Mouse (Mus musculus): Measurements from ENCODE around the gene Psmd5. TPM values are rescaled to one million over a fixed set of nuclear protein-coding genes. Genes with fewer than 3 reads are reported as not detected.
"Not testable (repeated sequence)": the region's sequence is repeated elsewhere in the genome, so short reads cannot be mapped to it uniquely, and the experiment has no call there.

Gene Psmd5
- polyA plus RNA-seq, 1 experiment from 2014 or later: 59.0 TPM

GRCm38 (mm10) chr2:34802565-34803245 is 72.1 kb downstream of the Psmd5 start:
- H3K9me3 ChIP-seq; H3K27me3 ChIP-seq (replicated peaks): not testable (repeated sequence)
- ATAC-seq (ENCODE audit: extremely low read depth, insufficient number of reproducible peaks, low FRiP score, low TSS enrichment): peak; percentile 37; the same call in 1 of the 2 replicates
- Histone ChIP-seq H3K4me2 (peak overlapping the region; percentile 85), H3K9ac (peak overlapping the region; percentile 90), H3K27ac (replicated peaks) (peak overlapping the region; percentile 94), H3K4me1 (peaks cover 41% of the 10 kb centered on the region), H3K4me3 (peak overlapping the region; percentile 76), H3K36me3 (peaks cover 32% of the 10 kb centered on the region)
- WGBS: 0% methylated on average over 32 of the region's 32 CpGs

- H3K4me2 ChIP-seq: peak overlapping the region; percentile 85
- peak overlapping the region; percentile 94 for H3K27ac ChIP-seq (replicated peaks)
- H3K4me1 ChIP-seq: peaks cover 40% of the 10 kb centered on the region
- no peaks in the 10 kb centered on the region for H3K9me3 ChIP-seq
- H3K9ac ChIP-seq: peak overlapping the region; percentile 90
- H3K36me3 ChIP-seq: peaks cover 29% of the 10 kb centered on the region
- peak overlapping the region; percentile 76 for H3K4me3 ChIP-seq
- peak; percentile 92 for ATAC-seq (ENCODE audit: extremely low read depth, insufficient number of reproducible peaks, low FRiP score, low TSS enrichment)
- H3K27me3 ChIP-seq (replicated peaks): no peaks in the 10 kb centered on the region
- WGBS: 5% methylated on average over 39 of the region's 39 CpGs
These were observed 73.0 kb downstream of the Psmd5 start for GRCm38 (mm10) chr2:34801516-34802482.

GRCm38 (mm10) chr2:34800371-34800770 is 74.4 kb downstream of the Psmd5 start:
- H3K4me3 ChIP-seq: peak overlapping the region; percentile 71; the same call in 1 of the 2 replicates
- peaks cover 27% of the 10 kb centered on the region for H3K36me3 ChIP-seq

More at GRCm38 (mm10) chr2:34800371-34800770, 74.4 kb downstream of the Psmd5 start:
- Histone ChIP-seq H3K4me2 (peak overlapping the region; percentile 85), H3K4me1 (peaks cover 35% of the 10 kb centered on the region), H3K27me3 (replicated peaks) (no peaks in the 10 kb centered on the region), H3K9ac (peak overlapping the region; percentile 86; the same call in 1 of the 2 replicates), H3K9me3 (no peaks in the 10 kb centered on the region), H3K27ac (replicated peaks) (peak overlapping the region; percentile 77; the same call in 1 of the 2 replicates)
- 59% methylated on average over 7 of the region's 7 CpGs for WGBS
- no peak for ATAC-seq (ENCODE audit: extremely low read depth, insufficient number of reproducible peaks, low FRiP score, low TSS enrichment)

Other genes starting within 250 kb of the Psmd5 start
- gene Gapvd1, start 119.7 kb downstream of the Psmd5 start, polyA plus RNA-seq (2015; fragmentation: Nextera tagmentation; extraction: Ambion mirVana): 55.6 and 59.5 TPM in 2 replicates
- 631 and 745 TPM in 2 replicates for gene Hspa5, start 103.0 kb downstream of the Psmd5 start, polyA plus RNA-seq (2015; fragmentation: Nextera tagmentation; extraction: Ambion mirVana)
- gene Rabepk, start 75.1 kb downstream of the Psmd5 start, polyA plus RNA-seq (2015; fragmentation: Nextera tagmentation; extraction: Ambion mirVana): 22.9 and 27.2 TPM in 2 replicates
- gene Fbxw2, start 48.7 kb downstream of the Psmd5 start, polyA plus RNA-seq (2015; fragmentation: Nextera tagmentation; extraction: Ambion mirVana): 55.0 and 66.1 TPM in 2 replicates
- gene Gm34653, start 42.0 kb downstream of the Psmd5 start, polyA plus RNA-seq (2015; fragmentation: Nextera tagmentation; extraction: Ambion mirVana): not detected in 2 replicates
- 0.14 and 0.20 TPM in 2 replicates for gene Cutal, start 572 bp downstream of the Psmd5 start, polyA plus RNA-seq (2015; fragmentation: Nextera tagmentation; extraction: Ambion mirVana)
- 3.0 and 3.2 TPM in 2 replicates for gene Phf19, start 39.1 kb upstream of the Psmd5 start, polyA plus RNA-seq (2015; fragmentation: Nextera tagmentation; extraction: Ambion mirVana)
- gene Traf1, start 86.8 kb upstream of the Psmd5 start, polyA plus RNA-seq (2015; fragmentation: Nextera tagmentation; extraction: Ambion mirVana): 1.7 and 1.9 TPM in 2 replicates
- gene Hc, start 186.5 kb upstream of the Psmd5 start, polyA plus RNA-seq (2015; fragmentation: Nextera tagmentation; extraction: Ambion mirVana): 0.19 and 0.83 TPM in 2 replicates
- 0.35 and 0.74 TPM in 2 replicates for gene AI182371, start 226.6 kb upstream of the Psmd5 start, polyA plus RNA-seq (2015; fragmentation: Nextera tagmentation; extraction: Ambion mirVana)
- 16.2 and 16.5 TPM in 2 replicates for gene Cntrl, start 234.5 kb upstream of the Psmd5 start, polyA plus RNA-seq (2015; fragmentation: Nextera tagmentation; extraction: Ambion mirVana)

Data from heart, embryonic 13.5 days (tissue).